Mouse (Mus musculus) cerebellum, adult 8-10 months (tissue): ENCODE results near the gene Trim62.

Experiments
- DNase-seq: peaks from one replicate; pipeline ENCODE4 v3.0.0; 2022

The Trim62 gene

DNA sequence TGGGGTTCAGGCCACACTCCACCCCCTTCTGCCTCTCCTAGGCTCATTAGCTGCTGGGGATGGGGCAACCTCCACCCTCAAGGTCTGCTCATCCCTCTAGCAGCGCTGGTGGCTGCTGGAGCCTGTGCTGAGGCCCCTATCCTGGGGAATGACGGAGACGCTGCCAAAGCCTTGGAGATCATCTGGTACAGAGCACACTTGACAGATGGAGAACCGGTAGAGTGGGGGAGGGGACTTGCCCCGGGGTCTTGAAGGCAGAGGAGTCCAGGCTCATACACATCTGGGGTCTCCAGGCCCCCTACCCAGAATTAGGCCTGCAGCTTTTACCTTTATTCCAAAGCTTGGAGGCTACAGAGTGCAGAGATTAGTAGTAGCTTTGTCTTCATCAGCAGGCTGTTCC is 3.2 kb downstream of the Trim62 start:
- DNase-seq, result peak; percentile 78

DNA sequence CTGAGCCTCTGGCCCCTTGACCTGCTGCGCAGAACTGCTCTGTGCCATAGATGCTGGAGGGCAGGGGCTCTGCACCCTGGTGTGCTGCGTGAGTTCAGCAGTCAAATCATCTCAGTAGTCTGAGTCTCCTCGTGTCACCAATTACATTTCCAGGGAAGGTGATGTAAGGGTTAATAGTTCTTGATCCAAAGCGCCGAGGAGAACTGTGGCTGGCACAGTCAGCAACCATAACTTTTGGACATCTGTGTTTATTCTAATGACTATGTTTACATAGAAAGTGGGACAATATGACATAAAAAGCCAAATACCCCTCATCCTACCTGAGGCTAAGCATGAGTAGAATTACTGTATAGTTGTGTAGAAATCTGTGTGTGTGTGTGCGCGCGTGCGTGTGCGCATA is 3.6 kb downstream of the Trim62 start:
- DNase-seq, result no peak

DNA sequence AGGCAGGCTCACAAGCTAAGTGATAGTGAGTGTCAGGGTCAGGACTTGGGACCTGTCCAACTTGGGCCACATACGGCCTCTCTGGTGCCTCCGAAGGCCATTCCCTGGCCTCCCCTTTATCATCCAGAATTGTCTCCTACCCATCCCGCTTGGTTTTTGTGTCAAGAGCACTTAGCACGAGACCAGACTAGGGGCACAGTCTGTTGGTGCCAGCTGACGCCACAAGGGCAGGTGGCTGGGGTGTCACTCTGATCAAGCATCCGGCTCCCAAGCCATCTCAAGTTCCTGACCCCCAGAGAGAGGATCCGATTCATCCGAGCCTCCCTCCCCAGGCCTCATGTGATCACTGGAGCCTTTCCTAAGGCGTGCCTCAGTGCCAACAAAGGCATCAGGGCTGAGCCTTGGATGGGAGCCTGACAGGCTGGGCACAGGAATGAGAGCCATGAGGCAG is 4.3 kb downstream of the Trim62 start:
- peak; percentile 92 for DNase-seq

DNA sequence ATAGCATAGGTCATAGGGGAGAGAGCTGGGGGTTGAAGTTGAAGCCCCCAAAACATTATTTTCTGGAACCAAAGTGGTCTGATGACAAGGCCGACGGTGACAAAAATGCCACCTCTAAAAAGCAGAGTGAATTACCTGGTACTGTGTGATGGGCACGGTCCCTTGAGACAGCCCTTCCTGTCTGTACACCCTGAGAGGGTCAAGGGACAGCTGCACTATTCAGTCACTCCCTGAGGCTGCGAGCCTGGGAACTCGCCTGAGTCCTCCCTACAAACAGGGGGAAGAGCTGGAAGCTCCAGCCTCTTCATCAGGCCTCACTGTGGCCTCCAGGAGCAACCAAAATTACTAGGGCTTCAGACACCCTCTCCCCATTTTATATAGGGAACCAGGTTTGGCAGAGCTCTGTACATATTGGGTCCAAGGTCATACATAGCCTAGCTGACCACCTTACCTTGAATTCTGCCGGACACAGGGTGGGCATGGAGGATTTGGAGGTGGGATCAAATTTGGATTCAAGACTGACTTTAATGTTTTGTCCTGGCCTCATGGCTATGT is 5.1 kb downstream of the Trim62 start:
- DNase-seq, result peak; percentile 53

DNA sequence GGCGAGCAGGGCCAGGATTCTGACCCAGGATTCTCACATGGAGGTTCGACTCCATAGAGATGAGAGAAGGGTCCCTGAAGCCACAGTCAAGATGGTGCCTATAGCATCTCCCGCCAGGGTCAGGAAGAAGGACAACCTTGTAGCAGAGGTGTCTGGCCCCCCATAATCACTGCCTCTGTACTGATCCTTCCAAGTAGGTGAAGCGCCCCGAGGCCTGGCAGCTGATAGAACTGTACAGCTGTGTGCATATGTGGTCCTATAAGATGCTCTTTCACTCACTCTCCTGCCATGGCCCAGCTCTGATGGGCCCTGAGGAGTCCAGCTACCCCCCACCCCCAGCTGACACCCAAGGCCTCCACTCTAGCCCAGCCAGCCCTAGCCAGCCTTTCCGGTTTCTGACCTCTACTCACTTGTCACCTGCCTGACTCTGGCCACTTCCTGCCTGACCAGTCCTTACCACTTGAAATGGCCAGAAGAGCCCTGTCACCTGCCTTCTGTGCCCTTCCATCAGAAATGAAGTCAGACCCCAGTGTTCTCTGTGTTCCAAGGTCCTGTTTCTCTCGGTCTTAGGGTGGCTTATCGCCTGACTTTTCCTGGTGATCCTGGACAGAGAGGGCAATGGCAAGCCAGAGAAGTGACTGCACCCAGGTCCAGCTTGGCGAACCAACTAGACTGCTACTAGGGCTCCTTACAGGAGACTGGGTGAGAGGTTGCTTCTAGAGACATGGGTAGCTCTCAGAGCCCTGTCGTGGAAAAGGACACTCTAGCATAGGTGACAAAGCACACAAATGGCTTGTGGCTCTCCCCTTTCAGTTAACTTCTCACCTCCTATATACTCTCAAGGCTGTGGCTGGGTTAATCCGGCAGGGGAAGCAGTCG is 6.6 kb downstream of the Trim62 start:
- DNase-seq, result peak; percentile 45

DNA sequence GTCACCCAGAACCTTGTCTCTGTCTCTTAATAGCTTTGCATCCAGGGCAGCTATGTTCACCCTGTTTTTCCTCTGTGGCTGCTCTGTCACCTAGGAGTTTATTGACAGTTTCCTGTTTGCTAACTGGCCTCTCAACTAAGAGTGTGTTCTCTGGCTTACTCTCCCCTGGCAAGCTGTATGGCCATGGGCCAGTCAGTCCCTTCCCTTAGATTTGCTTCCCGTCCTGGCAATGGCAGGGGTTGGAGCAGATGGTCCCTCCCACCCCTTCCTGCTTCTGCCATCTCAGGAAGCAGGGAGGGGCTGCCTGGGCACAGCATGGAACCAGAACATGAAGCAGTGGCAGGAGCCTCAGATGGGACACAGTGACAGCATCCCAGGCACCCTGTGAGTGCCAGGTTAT is 7.8 kb downstream of the Trim62 start:
- DNase-seq, result peak; percentile 94

DNA sequence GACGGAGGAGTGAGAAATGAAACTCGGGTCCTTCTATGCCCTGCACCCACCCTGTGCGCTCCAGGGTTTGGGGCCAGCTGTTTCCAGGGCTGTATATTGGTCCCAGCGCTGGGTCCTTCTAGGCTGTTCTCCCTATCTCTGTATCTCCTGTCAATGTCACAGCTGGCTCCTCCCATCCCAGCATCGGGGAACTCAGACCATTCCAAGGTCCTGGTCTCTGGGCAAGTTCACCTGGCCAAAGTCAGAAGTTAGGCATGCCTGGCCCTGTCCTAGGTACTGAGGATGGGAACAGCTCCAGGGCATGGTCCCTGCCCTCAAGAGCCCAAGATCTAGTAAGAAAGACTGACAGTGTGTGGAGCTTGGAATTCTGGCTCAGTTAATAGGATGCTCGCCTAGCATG is 8.4 kb downstream of the Trim62 start:
- DNase-seq, result peak; percentile 56

DNA sequence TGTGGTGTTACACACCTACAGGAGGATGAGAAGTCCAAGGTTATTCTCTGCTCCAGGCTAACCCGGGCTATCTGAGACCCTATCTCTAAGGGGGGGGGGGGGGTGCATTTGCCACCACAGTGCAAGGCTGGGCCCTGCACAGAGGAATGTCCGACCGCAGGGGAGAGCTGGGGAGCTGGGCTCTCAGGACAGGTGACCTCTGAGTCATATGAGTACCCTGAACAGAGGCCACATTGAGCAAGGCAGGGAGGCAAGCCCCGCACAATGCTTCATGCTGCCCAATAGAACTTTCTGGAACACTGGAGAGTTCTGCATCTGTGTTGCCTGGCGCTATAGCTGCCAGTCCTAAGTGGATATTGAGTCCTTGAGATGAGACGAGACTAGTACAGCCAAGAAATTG is 8.8 kb downstream of the Trim62 start:
- DNase-seq, result peak; percentile 36

DNA sequence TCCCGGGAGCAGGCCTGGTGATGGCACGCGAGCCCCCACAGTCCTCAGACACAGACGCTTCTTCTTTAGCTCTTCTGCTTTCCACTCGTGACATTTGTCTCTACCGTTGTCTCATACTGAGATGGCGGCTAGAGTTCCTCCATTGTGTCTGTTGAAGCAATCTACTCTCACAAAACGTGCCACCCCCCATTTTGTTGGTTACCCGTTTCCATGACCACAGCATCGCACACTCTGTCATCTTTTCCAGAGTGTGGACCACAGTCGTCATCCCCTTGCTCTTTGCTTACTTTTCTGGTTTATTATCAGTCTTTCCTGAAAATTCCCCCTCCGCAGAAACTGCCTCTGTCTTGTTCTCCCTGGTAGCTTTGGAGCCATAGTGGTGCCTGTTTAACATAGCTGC is 10.7 kb downstream of the Trim62 start:
- DNase-seq, result no peak

DNA sequence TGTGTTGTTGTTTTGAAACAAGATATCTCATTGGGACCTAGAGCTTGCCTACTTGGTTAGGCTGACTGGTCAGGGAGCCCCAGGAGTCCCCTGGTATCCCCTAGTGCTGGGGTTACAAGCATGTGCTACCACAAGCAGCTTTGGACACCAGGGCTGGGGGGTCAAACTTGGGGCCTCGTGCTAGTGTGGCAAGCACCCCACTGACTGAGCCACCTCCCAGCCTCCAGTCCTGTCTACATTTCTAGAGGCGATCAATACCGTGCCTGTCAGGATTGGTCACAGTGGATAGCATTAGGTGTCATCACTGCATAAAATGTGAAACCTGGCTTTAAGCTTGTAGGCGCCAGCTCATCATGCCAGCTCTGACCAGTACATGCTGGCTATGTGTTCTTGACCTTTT is 12.5 kb downstream of the Trim62 start:
- DNase-seq, result peak; percentile 34

DNA sequence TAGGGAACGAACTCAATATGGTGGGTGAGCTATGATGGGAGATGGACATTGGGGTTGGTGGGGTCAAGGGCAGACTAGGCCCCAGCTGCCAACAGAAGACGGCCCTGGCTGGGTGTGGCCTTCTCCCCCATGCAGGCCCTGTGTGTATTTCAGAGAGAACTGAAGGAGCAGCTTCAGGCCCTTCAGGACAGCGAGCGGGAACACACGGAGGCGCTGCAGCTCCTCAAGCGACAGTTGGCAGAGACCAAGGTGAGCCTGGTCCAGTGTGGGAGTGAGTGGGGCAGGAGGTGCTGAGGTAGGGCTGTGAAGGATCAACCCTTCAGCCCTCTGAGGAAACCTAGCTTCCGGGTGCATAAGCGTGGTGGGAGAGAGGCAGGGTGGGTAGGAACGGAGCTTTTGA is 13.3 kb downstream of the Trim62 start:
- DNase-seq, result peak; percentile 30

DNA sequence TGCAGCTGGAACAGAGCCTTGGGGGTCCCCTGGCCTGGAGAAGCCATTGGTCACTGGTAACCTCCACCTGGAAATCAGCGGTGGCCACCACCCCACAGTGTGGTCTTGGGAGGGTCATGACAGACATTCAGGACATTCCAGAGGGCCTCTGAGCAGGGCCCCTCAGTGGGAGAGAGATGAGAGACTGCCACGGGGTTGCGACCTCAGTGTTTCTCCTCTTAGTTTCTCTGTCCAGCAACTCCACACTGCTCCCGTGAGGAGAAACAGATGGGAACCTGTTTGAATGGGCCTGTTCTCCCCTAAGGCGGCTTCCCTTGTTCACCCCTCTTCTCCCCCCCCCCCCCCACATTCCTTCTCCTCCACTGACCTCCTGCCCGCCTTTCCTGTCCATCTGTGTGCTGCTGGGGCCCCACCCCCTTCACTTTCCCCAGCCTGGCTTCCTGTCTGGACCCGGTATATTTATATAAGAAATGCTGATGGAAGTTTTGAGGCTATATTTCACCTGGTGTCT is 14.6 kb downstream of the Trim62 start:
- DNase-seq, result peak; percentile 58

DNA sequence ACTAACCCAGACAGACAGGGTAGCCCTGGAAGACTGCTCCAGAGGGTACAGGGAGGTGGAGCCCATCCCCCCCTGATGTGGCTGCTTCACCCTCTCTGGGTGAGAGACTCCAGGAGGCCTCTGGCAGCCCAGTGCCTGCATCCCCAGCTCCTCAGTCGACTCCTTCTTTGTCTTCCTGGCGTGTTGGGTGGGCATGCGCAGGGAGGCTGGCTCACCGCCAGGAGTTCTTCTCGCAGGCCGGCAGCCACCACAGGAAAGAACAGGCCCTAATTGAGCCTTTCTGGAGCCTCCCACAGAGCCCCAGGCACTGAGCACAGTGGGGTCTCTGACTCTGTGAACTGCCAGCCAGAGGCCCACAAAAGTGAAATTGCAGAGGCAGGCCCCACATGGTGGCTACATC is 16.0 kb downstream of the Trim62 start:
- DNase-seq, result peak; percentile 77

DNA sequence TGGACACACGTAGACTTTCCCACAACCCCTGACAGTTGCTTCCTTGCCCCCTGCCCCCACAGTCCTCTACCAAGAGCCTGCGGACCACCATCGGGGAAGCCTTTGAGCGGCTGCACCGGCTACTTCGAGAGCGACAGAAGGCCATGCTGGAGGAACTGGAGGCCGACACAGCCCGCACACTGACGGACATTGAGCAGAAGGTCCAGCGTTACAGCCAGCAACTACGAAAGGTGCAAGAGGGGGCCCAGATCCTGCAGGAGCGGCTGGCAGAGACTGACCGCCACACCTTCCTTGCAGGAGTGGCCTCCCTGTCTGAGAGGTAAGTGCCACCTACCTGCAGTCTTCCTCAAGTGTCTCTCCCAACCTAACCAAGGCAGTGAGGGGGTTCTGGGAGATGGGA is 17.1 kb downstream of the Trim62 start:
- peak; percentile 32 for DNase-seq

DNA sequence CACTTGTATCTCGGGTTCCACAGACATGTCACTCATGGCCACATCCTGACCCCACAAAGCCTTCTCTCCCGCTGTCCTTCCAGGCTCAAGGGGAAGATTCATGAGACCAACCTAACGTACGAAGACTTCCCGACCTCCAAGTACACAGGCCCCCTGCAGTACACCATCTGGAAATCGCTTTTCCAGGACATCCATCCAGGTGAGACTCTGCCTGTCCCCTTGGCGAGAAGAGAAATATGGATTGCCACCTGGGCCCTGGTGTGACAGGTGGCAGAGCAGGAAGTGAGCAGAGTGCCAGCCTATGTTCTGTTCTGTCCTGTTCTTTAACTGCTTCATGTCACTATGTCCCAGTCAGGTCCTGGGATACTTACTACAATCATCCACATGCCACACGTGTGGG is 19.0 kb downstream of the Trim62 start:
- DNase-seq, result peak; percentile 82

DNA sequence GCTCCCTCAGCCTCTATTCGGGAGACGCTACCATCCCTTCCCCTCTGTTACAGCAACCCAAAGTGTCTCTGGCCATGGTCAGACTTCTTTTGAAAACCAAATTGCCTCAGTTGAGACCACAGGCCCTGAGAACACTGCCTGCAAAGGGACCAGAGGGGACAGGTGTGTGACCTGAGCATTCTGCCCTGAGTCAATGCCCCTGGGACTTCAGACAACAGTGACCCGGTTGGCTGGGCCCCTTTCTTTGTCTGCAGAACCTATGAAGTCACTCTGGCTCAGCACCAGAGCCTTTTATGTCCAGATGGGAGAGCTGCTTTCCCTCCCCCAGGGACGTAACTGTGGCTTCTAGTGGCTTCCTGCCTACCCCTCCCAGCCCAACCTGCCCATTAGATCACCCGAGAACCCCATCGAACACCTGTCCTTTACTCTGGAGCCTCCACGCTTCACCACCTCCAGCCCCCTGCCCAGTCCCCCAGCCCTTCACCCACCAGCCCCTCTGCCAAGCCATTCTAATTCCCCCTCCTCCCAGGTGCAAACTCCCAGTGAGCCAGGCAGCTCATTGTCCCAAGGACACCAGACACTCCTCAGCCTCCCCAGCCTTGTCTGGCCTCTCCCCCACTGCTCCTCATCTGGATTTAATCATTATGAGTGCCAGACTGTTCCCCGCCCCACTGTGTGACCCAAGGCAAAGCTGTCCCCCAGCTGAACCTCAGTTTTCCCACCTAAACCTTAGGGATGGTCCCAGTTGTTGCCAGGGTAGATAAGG is 20.8 kb downstream of the Trim62 start:
- DNase-seq, result peak; percentile 51

DNA sequence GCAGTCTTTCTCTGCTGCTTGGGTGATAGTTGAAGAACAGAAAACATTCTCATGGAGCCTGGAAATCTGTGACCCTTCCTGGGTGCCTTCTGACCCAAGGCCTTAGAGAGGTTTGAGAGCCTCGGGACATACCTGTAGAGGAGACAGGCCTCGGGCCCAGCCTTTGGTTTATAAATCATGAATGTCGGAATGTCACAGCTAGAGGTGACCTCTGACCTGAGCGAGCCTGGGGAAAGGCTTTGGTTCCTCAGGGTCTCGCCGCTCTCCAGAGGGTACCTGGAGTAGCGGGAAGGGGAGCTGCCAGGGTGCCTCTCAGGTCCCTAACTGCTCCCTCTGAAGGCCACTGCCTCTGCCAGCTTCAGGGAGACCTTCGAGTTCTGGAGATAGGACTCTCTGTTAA is 21.9 kb downstream of the Trim62 start:
- no peak for DNase-seq

DNA sequence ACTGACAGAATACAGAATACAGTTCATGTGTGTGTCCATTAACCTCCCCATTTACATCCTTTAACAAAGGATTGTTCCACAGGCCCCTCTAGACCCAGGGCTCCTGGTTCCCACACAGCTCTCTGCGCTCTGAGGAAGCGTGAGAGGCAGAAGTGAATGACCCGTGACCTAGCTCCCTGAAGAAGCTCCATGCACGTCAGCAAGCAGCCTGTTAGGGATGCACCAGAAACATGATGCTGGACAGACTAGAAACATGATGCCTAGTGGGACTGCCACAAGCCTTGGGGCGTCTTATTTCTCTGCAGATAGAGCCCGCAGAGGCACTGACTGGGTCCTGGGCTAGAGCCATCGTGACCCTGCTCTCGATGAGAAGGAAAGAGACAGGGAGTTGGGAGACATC is 23.4 kb downstream of the Trim62 start:
- peak; percentile 28 for DNase-seq

DNA sequence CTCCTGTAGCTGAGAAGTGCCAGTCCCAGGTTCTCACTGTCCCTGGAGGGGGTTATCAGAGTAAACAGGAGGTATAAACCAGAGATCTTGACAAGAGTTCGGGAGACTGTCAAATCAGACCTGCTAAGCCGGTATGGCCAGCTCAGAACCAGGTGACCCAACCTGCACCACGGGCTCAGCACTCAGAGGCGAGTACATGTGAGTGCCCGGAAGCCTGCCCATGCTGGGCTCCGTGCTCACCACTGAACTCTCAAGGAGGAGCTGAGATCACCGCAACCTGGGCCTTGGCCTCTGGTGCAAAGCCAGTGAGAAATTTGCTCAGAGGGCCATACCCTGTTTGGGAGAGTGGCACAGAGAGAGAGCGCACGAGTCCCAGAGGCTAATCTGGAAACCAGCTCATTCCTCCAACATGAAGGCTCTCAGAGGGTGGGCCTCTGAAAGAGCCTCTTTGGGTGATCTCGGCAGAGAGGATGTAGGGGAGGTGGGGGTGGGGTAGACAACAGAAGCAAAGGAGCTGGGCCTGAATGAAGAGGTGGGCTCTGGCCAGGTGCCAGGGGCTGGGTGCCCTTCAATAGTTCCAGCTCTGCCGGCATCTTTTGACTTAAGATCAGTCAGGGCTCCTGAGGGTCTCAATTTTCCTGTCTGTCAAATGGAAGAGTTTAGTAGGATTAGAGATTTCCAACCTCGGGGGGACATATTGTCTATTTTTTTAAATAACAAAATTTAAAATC is 24.0 kb downstream of the Trim62 start:
- DNase-seq, result peak; percentile 46

DNA sequence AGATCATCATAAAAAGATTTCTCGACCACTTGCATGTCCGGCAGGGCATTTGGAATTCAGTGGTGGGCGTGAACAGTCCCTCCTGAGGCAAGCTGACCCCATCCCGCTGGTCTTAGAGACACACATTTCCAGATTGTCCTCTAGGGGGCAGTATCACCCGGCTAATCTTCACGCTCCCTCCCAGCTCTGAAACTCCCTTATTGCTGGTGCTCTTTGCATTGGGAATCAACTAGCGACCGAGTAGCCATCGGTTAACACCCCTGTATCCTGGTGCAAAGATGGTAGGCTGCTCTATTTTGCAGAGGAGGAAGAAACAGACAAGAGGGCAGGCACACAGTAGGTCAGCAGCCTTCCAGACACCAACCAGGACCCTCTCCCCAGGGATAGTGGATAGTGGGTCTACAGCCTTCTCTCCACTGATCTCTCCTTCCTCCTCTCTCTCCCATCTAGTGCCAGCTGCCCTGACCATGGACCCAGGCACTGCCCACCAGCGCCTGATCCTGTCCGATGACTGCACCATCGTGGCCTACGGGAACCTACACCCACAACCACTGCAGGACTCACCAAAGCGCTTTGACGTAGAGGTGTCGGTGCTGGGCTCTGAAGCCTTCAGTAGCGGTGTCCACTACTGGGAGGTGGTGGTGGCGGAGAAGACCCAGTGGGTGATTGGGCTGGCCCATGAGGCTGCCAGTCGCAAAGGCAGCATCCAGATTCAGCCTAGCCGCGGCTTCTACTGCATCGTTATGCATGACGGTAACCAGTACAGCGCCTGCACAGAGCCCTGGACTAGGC is 25.4 kb downstream of the Trim62 start:
- peak; percentile 76 for DNase-seq

DNA sequence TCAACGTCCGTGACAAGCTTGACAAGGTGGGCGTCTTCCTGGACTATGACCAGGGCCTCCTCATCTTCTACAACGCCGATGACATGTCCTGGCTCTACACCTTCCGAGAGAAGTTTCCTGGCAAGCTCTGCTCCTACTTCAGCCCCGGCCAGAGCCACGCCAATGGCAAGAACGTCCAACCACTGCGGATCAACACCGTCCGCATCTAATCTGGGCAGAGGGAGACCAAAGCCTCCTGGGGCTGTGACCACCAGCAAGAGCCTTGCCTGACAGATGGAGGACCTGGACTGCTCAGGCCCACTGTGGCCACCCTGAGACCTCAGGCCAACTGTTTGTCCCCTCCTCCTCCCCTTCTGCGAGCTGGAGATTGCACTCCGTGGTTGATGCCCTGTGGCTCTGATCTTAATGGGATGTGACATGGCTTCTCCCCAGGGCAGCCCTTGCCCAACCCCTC is 26.0 kb downstream of the Trim62 start:
- DNase-seq, result peak; percentile 59
